Mouse (Mus musculus) C2C12 (cell line): ENCODE measurements around the gene Stpg1. TPM values are rescaled to one million over a fixed set of nuclear protein-coding genes. Genes with fewer than 3 reads are reported as not detected.
A peak's percentile ranks its signal among the peaks of the same experiment; 100 is the strongest.

Source experiments
- H3K27me3 ChIP-seq: one replicate; pipeline ENCODE4 v1.6.1; 2011; ENCODE audit not compliant: control insufficient read depth, insufficient read depth, insufficient read length
- H3K36me3 ChIP-seq: one replicate; pipeline ENCODE4 v1.6.1; 2011; ENCODE audit not compliant: control insufficient read depth, insufficient read depth
- H3K4me3 ChIP-seq: one replicate; pipeline ENCODE4 v1.5.1; 2011; ENCODE audit warnings: mild to moderate bottlenecking, control low read depth; ENCODE audit not compliant: poor library complexity, insufficient read depth, severe bottlenecking
- H3K79me2 ChIP-seq: one replicate; pipeline ENCODE4 v1.6.1; 2011; ENCODE audit not compliant: control insufficient read depth, insufficient read depth
- H3K79me3 ChIP-seq: one replicate; pipeline ENCODE4 v1.6.1; 2011; ENCODE audit warnings: low read depth, control low read depth
- H3ac ChIP-seq: one replicate; pipeline ENCODE3; 2011; ENCODE audit warnings: low read depth; ENCODE audit not compliant: control insufficient read depth, insufficient read length
- CEBPB ChIP-seq: IDR thresholded peaks from one replicate; pipeline ENCODE4 v1.6.1; 2011; ENCODE audit warnings: low read depth, mild to moderate bottlenecking, control low read depth, moderate library complexity
- CTCF ChIP-seq: IDR thresholded peaks from one replicate; pipeline ENCODE4 v1.5.1; 2011; ENCODE audit not compliant: control insufficient read depth, insufficient read depth, insufficient read length
- FOSL1 ChIP-seq: IDR thresholded peaks from one replicate; pipeline ENCODE4 v1.8.0; 2011; ENCODE audit warnings: mild to moderate bottlenecking, low read length; ENCODE audit not compliant: poor library complexity, insufficient read depth, severe bottlenecking
- MAX ChIP-seq: IDR thresholded peaks from one replicate; pipeline ENCODE4 v1.6.1; 2011; ENCODE audit warnings: mild to moderate bottlenecking, control low read depth
- MYOD1 ChIP-seq: IDR thresholded peaks from one replicate; pipeline ENCODE4 v1.6.1; 2011; ENCODE audit warnings: low read depth; ENCODE audit not compliant: control insufficient read depth, insufficient read length
- MYOG ChIP-seq: IDR thresholded peaks from one replicate; pipeline ENCODE4 v1.6.1; 2011; ENCODE audit not compliant: control insufficient read depth, insufficient read length; ENCODE audit errors: extremely low read depth
- USF1 ChIP-seq: IDR thresholded peaks from one replicate; pipeline ENCODE4 v1.6.1; 2011; ENCODE audit warnings: low read depth, mild to moderate bottlenecking, control low read depth, moderate library complexity
- long read RNA-seq, 2 experiments: library from polyadenylated mRNA; unstranded; transcript quantifications; one replicate each; pipeline ENCODE4 v2.0.0; 2019 to 2020
- polyA plus RNA-seq: library from polyadenylated mRNA; unstranded; fragments of >200 nt; fragmentation: generic; extraction: Trizol; gene quantifications from one replicate; pipeline ENCODE4 v1.2.1, GENCODE M21; 2012; ENCODE audit warnings: missing spikeins

The Stpg1 gene
- polyA plus RNA-seq, result 0.01 TPM
- long read RNA-seq, experiment 1, result 0 reads
- long read RNA-seq, experiment 2, result 0 reads

DNA sequence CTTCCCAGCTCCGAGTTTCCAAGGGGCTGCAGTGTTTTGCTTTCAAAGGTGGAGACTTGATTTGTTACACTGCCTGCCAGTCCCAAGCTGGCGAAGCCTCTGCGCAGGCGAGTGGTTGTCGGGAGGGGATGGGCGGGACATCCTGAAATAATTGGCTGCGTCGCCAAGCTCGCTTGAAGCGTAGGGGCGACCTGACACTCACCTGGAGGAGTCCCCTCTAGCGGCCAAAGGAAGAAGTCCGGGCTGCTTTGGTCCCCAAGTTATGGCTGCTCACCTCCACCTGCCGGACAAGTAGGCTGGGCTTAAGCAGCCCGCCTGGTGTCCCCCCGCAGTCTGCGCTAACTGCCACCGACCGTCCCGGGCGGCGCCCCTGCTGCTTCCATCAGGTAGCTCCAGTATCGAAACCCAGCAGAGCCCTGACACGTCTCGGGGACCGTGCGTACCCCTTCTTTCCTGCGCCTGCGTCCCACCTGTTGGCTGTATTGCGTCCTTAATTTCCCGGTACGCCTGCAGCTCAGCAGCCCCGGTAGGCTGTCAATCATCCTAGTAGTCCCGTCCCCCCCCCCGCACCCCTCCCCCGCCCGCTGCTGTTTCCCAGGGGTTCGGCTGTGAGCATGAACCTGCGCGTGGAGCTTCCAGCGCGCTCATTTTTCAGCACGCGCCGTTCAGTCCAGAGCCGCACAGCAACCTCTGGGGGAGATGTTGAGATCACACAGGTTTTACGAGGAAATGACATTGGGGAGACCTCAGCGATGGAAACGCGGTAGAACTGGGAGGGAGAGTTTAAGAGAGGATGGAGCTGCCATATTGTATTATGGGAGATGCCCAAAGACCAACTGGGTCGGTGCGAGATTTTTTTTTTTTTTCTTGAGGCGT lies at the start of gene Stpg1, which contains the start of gene Nipal3:
TSS of gene Stpg1 (plus strand) at position 270 of the 876 bp plus-strand sequence.
TSS of gene Nipal3 (minus strand) at position 518 of the 876 bp plus-strand sequence.
- Histone ChIP-seq H3K79me2 (no peaks in the 10 kb centered on the region), H3K27me3 (peaks cover 5% of the 10 kb centered on the region), H3ac (peak within 1 kb of the TSS; percentile 44), H3K79me3 (no peaks in the 10 kb centered on the region), H3K36me3 (no peaks in the 10 kb centered on the region), H3K4me3 (peak within 1 kb of the TSS; percentile 34)
- TF ChIP-seq FOSL1 (no peak), MAX (no peak), CEBPB (no peak), MYOD1 (no peak), USF1 (no peak), CTCF (no peak), MYOG (no peak)

GRCm38 (mm10) chr4:135451360-135452015 lies 43.1 kb upstream of the Stpg1 start:
- Histone ChIP-seq H3K79me2 (no peaks in the 10 kb centered on the region), H3K79me3 (no peaks in the 10 kb centered on the region), H3K27me3 (peaks cover 47% of the 10 kb centered on the region), H3K36me3 (no peaks in the 10 kb centered on the region), H3K4me3 (no peak overlapping the region), H3ac (no peak overlapping the region)
- no peak for TF ChIP-seq MYOD1
- no peak for TF ChIP-seq MAX
- TF ChIP-seq MYOG, result no peak
- TF ChIP-seq USF1, result no peak

DNA sequence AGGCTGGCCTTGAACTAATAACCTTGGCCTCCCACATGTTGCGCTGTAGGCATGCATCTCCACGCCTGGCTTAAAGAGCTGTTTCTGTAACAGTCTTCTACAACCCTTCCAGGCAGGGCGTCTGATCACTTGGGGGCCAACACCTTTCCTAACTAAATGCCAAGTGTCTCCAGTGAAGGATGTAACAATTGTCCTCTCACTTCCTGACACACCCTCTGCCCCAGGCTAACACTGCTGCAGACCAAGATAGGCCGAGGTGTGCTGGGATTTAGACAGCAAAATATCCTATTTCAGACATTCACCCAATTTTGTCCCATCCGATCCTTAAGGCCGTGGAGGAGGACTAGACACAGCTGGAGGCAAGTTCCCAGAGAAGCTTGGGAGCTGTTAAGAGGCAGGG lies 41.4 kb upstream of the Stpg1 start:
- Histone ChIP-seq H3K79me2 (no peaks in the 10 kb centered on the region), H3K79me3 (no peaks in the 10 kb centered on the region), H3ac (no peak overlapping the region), H3K36me3 (no peaks in the 10 kb centered on the region), H3K4me3 (no peak overlapping the region), H3K27me3 (peaks cover 47% of the 10 kb centered on the region)
- no peak for TF ChIP-seq USF1
- no peak for TF ChIP-seq CEBPB
- no peak for TF ChIP-seq MYOG
- no peak for TF ChIP-seq CTCF

- Histone ChIP-seq H3K79me3 (no peaks in the 10 kb centered on the region), H3K79me2 (no peaks in the 10 kb centered on the region), H3K36me3 (no peaks in the 10 kb centered on the region), H3K27me3 (peaks cover 47% of the 10 kb centered on the region), H3K4me3 (no peak overlapping the region), H3ac (no peak overlapping the region)
- TF ChIP-seq FOSL1 (no peak), CEBPB (no peak), MYOG (no peak), MYOD1 (no peak), CTCF (no peak), USF1 (no peak), MAX (no peak)
Observed at GRCm38 (mm10) chr4:135453572-135453971, 41.0 kb upstream of the Stpg1 start.

DNA sequence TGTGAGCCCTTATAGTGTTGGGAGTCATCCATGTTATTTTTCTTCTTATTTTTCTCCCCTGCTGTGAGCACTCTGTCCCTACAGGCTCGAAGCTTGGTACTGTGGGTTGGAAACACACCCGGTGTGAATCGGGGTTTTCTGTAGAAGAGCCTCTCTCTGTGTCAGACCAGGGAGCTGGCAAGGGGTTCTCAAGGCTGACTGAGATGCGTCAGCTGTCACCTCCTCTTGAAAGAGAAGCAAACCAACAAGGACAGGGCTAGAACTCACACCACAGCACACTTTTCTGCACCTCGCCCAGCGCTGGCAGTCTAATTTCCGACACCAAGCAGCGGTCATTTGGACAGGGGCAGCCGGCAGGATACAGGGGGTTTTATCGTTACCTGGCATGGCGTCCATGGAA lies 31.2 kb upstream of the Stpg1 start:
- Histone ChIP-seq H3K79me3 (no peaks in the 10 kb centered on the region), H3ac (no peak overlapping the region), H3K4me3 (no peak overlapping the region), H3K79me2 (no peaks in the 10 kb centered on the region), H3K27me3 (peaks cover 32% of the 10 kb centered on the region), H3K36me3 (no peaks in the 10 kb centered on the region)
- TF ChIP-seq FOSL1 (no peak), USF1 (no peak), MAX (no peak), CEBPB (no peak), CTCF (no peak), MYOG (no peak), MYOD1 (no peak)

DNA sequence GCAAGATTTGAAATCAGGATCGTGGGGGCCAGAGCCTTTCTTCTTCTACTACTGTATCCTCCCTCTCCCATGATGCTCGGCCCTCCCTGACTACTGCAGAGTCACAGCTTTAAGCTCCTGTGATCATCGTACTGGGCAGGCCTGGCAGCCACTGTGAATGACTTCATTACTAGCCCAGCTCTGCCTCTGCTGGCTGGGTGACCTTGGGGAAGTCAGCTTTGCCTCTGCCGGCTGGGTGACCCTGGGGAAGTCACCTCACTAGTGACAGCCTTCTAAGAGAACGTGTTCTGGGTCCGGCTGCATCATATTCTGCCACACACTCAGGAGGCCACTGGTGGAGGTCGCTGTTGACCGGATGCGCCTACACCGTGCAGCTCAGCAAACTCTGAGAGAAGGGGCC lies 16.7 kb upstream of the Stpg1 start:
- TF ChIP-seq CTCF (no peak), MAX (no peak), CEBPB (no peak), MYOD1 (no peak), MYOG (no peak), USF1 (no peak), FOSL1 (no peak)
- H3K4me3 ChIP-seq, result no peak overlapping the region
- H3K36me3 ChIP-seq, result no peaks in the 10 kb centered on the region
- H3K79me2 ChIP-seq, result no peaks in the 10 kb centered on the region
- H3K79me3 ChIP-seq, result no peaks in the 10 kb centered on the region
- no peak overlapping the region for H3ac ChIP-seq
- no peaks in the 10 kb centered on the region for H3K27me3 ChIP-seq
